Mouse (Mus musculus) left cerebral cortex, postnatal 36 days (tissue): ENCODE results near the gene Ehd1. TPM values are rescaled to one million over a fixed set of nuclear protein-coding genes. Genes with fewer than 3 reads are reported as not detected.

Source experiments
- DNase-seq, 2 experiments: peaks; one replicate each; pipeline ENCODE4 v3.0.0; 2021 to 2022; ENCODE audit warnings: low spot score in 2 of 2, mixed read lengths in 1 of 2
- intact Hi-C: fragments of 180-260 bp; cut with DNase I; formaldehyde crosslinking; loops from one replicate; pipeline ENCODE4 v1.15.1; 2025
- total RNA-seq, 2 experiments: library from RNA; stranded (reverse); gene quantifications; 2 replicates each; pipeline ENCODE4 v1.2.3; 2021

Gene Ehd1
- 10 to 100 TPM; 38.2 to 42.2 TPM for total RNA-seq

- intact Hi-C loops = loop anchor here (2.0 kb wide), 1 partner anchor 28 kb away; no protein-coding TSS in a partner anchor
These were observed at the start of gene Ehd1 for GRCm38 (mm10) chr19:6276426-6277421. Gene Ehd1, plus strand, starts transcription at chr19:6276725.

GRCm38 (mm10) chr19:6226763-6227162 is 49.8 kb upstream of the Ehd1 start:
- intact Hi-C loops = no loop called here

More at GRCm38 (mm10) chr19:6276426-6277421, at the start of gene Ehd1:
- DNase-seq = peak; percentile 94

GRCm38 (mm10) chr19:6227864-6228263 is 48.7 kb upstream of the Ehd1 start:
- no peak for DNase-seq

More at GRCm38 (mm10) chr19:6226763-6227162, 49.8 kb upstream of the Ehd1 start:
- no peak for DNase-seq

GRCm38 (mm10) chr19:6230411-6230810 is 46.1 kb upstream of the Ehd1 start:
- intact Hi-C loops = no loop called here
- no peak for DNase-seq

More at GRCm38 (mm10) chr19:6227864-6228263, 48.7 kb upstream of the Ehd1 start:
- intact Hi-C loops = no loop called here

- intact Hi-C loops = no loop called here
- no peak for DNase-seq
These were observed 45.5 kb upstream of the Ehd1 start for GRCm38 (mm10) chr19:6231036-6231435.

- no peak for DNase-seq
- intact Hi-C loops = no loop called here
These were observed 42.9 kb upstream of the Ehd1 start for GRCm38 (mm10) chr19:6233647-6234046.

- DNase-seq = no peak
- intact Hi-C loops = no loop called here
These were observed 42.0 kb upstream of the Ehd1 start for GRCm38 (mm10) chr19:6234337-6235083.

GRCm38 (mm10) chr19:6235084-6236052 is 41.2 kb upstream of the Ehd1 start, which contains the start of gene Ppp2r5b:
Gene Ppp2r5b, minus strand, starts transcription at chr19:6235872.
- intact Hi-C loops = loop anchor here (1.0 kb wide), 1 partner anchor 94 kb away; the partner anchor contains the start of gene Arl2

GRCm38 (mm10) chr19:6236053-6236441 is 40.5 kb upstream of the Ehd1 start:
- intact Hi-C loops = loop anchor here (1.0 kb wide), 1 partner anchor 95 kb away; the partner anchor contains the start of gene Arl2
- DNase-seq = peak; percentile 88 to 90

More at GRCm38 (mm10) chr19:6235084-6236052, 41.2 kb upstream of the Ehd1 start, which contains the start of gene Ppp2r5b:
- DNase-seq = peak; percentile 89 to 93

GRCm38 (mm10) chr19:6236842-6237241 is 39.7 kb upstream of the Ehd1 start:
- intact Hi-C loops = loop anchor here (1.0 kb wide), 1 partner anchor 96 kb away; the partner anchor contains the start of gene Arl2
- no peak for DNase-seq

- no peak for DNase-seq
- intact Hi-C loops = no loop called here
These were observed 37.8 kb upstream of the Ehd1 start for GRCm38 (mm10) chr19:6238740-6239139.

GRCm38 (mm10) chr19:6240136-6240535 is 36.4 kb upstream of the Ehd1 start:
- no peak for DNase-seq
- intact Hi-C loops = loop anchor here (5.0 to 10.0 kb wide), 2 partner anchors 113 to 705 kb away; partner anchors contain the start of genes Bad, Gpr137 and Snx15

- intact Hi-C loops = loop anchor here (1.0 to 10.0 kb wide), 3 partner anchors 99 to 704 kb away; partner anchors contain the start of genes Arl2, Bad, Gpr137 and Snx15
These were observed 35.8 kb upstream of the Ehd1 start for GRCm38 (mm10) chr19:6240725-6241124.

GRCm38 (mm10) chr19:6241274-6242107 is 35.0 kb upstream of the Ehd1 start, which contains the start of gene Atg2a:
Gene Atg2a, plus strand, starts transcription at chr19:6241668.
- intact Hi-C loops = loop anchor here (1.0 to 10.0 kb wide), 3 partner anchors 100 to 703 kb away; partner anchors contain the start of genes Arl2, Bad, Gpr137 and Snx15
- peak; percentile 96 to 98 for DNase-seq

More at GRCm38 (mm10) chr19:6240725-6241124, 35.8 kb upstream of the Ehd1 start:
- no peak for DNase-seq

GRCm38 (mm10) chr19:6242281-6242680 is 34.2 kb upstream of the Ehd1 start:
- intact Hi-C loops = loop anchor here (5.0 to 10.0 kb wide), 2 partner anchors 115 to 703 kb away; partner anchors contain the start of genes Bad, Gpr137 and Snx15
- no peak for DNase-seq

GRCm38 (mm10) chr19:6243226-6243625 is 33.3 kb upstream of the Ehd1 start:
- no peak for DNase-seq
- intact Hi-C loops = loop anchor here (5.0 to 10.0 kb wide), 2 partner anchors 116 to 702 kb away; partner anchors contain the start of genes Bad, Gpr137 and Snx15

- intact Hi-C loops = loop anchor here (10.0 kb wide), 1 partner anchor 699 kb away; the partner anchor contains the start of genes Bad and Gpr137
- no peak for DNase-seq
These were observed 30.7 kb upstream of the Ehd1 start for GRCm38 (mm10) chr19:6245806-6246205.
